Mouse (Mus musculus): ENCODE measurements at regions not wholly inside any gene's neighbourhood (a gene's known extent, or its start where the extent isn't known, plus 50 kb on each side); places are given as distances from the start of the nearest gene placed in this dataset.

GRCm38 (mm10) chr2:115293020-115293419 lies 288.5 kb upstream of the BC052040 start:
- Histone ChIP-seq H3K4me1 (ENCODE audit: control insufficient read depth, insufficient read depth, low read length) (no peaks in the 10 kb centered on the region), H3K27ac (ENCODE audit: insufficient read depth, low read depth, low read length) (no peak overlapping the region), H3K4me3 (ENCODE audit: insufficient read depth, low read depth, low read length) (no peak overlapping the region)
- TF ChIP-seq CTCF (IDR thresholded peaks at IDR 0.05; ENCODE audit: insufficient read depth, low read depth, low read length) (no peak), POLR2A (IDR thresholded peaks at IDR 0.05; ENCODE audit: insufficient read depth, low read depth, low read length) (no peak)
- WGBS = 95% methylated on average over 2 of the region's 2 CpGs

- no peaks in the 10 kb centered on the region for H3K4me1 ChIP-seq (ENCODE audit: control insufficient read depth, insufficient read depth, low read length)
- H3K4me3 ChIP-seq (ENCODE audit: insufficient read depth, low read depth, low read length) = no peak overlapping the region
- 96% methylated on average over 6 of the region's 6 CpGs for WGBS
- no peak overlapping the region for H3K27ac ChIP-seq (ENCODE audit: insufficient read depth, low read depth, low read length)
- no peak for TF ChIP-seq POLR2A (IDR thresholded peaks at IDR 0.05; ENCODE audit: insufficient read depth, low read depth, low read length)
- no peak for TF ChIP-seq CTCF (IDR thresholded peaks at IDR 0.05; ENCODE audit: insufficient read depth, low read depth, low read length)
Observed at GRCm38 (mm10) chr2:115297463-115297862, 284.1 kb upstream of the BC052040 start.

DNA sequence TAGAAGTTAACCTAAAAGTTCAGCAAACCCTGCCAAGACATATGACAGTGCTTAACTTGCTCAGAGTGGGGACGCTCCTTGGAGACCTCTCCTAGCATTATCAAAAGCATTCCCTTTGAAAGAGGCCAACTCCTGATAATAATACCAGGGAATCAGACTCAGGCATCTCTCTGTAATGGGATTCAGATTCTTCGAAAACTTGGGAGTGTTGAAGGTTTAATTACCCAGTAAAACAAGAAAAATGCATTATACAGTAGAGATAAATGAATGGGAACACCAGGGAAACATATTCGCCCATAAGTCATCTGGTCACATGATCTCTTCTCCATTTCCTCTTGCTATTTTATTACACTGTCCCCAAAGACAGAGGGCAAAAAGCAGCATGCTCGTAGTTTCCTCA lies 274.3 kb upstream of the BC052040 start:
- Histone ChIP-seq H3K4me1 (ENCODE audit: control insufficient read depth, insufficient read depth, low read length) (no peaks in the 10 kb centered on the region), H3K4me3 (ENCODE audit: insufficient read depth, low read depth, low read length) (no peak overlapping the region), H3K27ac (ENCODE audit: insufficient read depth, low read depth, low read length) (no peak overlapping the region)
- TF ChIP-seq POLR2A (IDR thresholded peaks at IDR 0.05; ENCODE audit: insufficient read depth, low read depth, low read length) (no peak), CTCF (IDR thresholded peaks at IDR 0.05; ENCODE audit: insufficient read depth, low read depth, low read length) (no peak)
- WGBS = 76% methylated on average over 4 of the region's 4 CpGs

DNA sequence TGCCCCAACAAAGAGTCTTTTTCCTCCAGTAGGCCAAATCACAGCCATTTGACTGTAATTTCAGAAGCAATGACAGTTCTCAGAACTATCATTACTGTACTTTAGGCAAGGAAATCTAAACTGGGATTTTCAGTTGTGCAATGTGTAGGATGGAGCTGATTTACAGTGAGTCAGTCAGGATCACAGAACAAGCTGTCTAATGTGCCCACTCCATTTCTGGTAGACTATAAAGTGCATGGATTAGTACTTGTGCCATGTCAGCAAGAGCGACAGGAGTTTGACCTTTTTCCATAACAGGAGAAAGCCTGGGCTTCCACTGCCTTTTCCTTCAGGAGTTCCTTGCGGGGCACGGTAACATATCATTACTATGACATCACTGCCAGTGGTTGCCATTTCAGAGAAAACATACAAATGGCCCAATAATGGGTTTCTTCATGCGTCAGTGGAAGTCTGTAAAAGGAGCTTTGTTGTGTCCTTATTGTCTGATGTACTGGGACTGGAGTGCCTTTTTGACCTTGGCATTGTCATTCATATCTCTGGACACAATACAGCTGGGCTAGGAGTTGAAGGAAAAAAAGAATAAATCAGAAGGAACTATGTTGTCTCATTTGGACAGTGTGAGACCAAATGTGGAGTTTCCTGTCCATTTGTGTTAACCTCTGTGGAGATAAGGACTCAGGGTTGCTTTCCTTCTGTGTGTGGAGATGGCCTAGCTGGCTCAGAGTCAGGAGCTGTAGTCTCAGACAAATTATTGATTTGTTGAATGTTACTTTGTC lies 271.5 kb upstream of the BC052040 start:
- 57% methylated on average over 4 of the region's 4 CpGs for WGBS
- TF ChIP-seq POLR2A (IDR thresholded peaks at IDR 0.05; ENCODE audit: insufficient read depth, low read depth, low read length) = no peak
- no peak for TF ChIP-seq CTCF (IDR thresholded peaks at IDR 0.05; ENCODE audit: insufficient read depth, low read depth, low read length)
- Histone ChIP-seq H3K4me3 (ENCODE audit: insufficient read depth, low read depth, low read length) (no peak overlapping the region), H3K27ac (ENCODE audit: insufficient read depth, low read depth, low read length) (no peak overlapping the region), H3K4me1 (ENCODE audit: control insufficient read depth, insufficient read depth, low read length) (no peaks in the 10 kb centered on the region)

- 94% methylated on average over 3 of the region's 3 CpGs for WGBS
- no peak overlapping the region for H3K27ac ChIP-seq (ENCODE audit: insufficient read depth, low read depth, low read length)
- no peaks in the 10 kb centered on the region for H3K4me1 ChIP-seq (ENCODE audit: control insufficient read depth, insufficient read depth, low read length)
- TF ChIP-seq POLR2A (IDR thresholded peaks at IDR 0.05; ENCODE audit: insufficient read depth, low read depth, low read length) = no peak
- no peak overlapping the region for H3K4me3 ChIP-seq (ENCODE audit: insufficient read depth, low read depth, low read length)
Observed at GRCm38 (mm10) chr2:115318551-115318950, 263.0 kb upstream of the BC052040 start.

- WGBS = 51% methylated on average over 5 of the region's 5 CpGs
- Histone ChIP-seq H3K27ac (ENCODE audit: insufficient read depth, low read depth, low read length) (no peak overlapping the region), H3K4me1 (ENCODE audit: control insufficient read depth, insufficient read depth, low read length) (no peaks in the 10 kb centered on the region), H3K4me3 (ENCODE audit: insufficient read depth, low read depth, low read length) (no peak overlapping the region)
- no peak for TF ChIP-seq CTCF (IDR thresholded peaks at IDR 0.05; ENCODE audit: insufficient read depth, low read depth, low read length)
Observed at GRCm38 (mm10) chr2:115322582-115322981, 258.9 kb upstream of the BC052040 start.

- Histone ChIP-seq H3K4me1 (ENCODE audit: control insufficient read depth, insufficient read depth, low read length) (no peaks in the 10 kb centered on the region), H3K27ac (ENCODE audit: insufficient read depth, low read depth, low read length) (no peak overlapping the region), H3K4me3 (ENCODE audit: insufficient read depth, low read depth, low read length) (no peak overlapping the region)
- WGBS = 87% methylated on average over 2 of the region's 2 CpGs
- TF ChIP-seq CTCF (IDR thresholded peaks at IDR 0.05; ENCODE audit: insufficient read depth, low read depth, low read length) (no peak), POLR2A (IDR thresholded peaks at IDR 0.05; ENCODE audit: insufficient read depth, low read depth, low read length) (no peak)
Observed at GRCm38 (mm10) chr2:115326526-115326925, 255.0 kb upstream of the BC052040 start.

GRCm38 (mm10) chr2:115338178-115338577 lies 243.3 kb upstream of the BC052040 start:
- Histone ChIP-seq H3K4me3 (ENCODE audit: insufficient read depth, low read depth, low read length) (no peak overlapping the region), H3K27ac (ENCODE audit: insufficient read depth, low read depth, low read length) (peak overlapping the region; percentile 20; the same call in 1 of the 2 replicates), H3K4me1 (ENCODE audit: control insufficient read depth, insufficient read depth, low read length) (no peaks in the 10 kb centered on the region)
- WGBS = 35% methylated on average over 7 of the region's 7 CpGs
- TF ChIP-seq CTCF (IDR thresholded peaks at IDR 0.05; ENCODE audit: insufficient read depth, low read depth, low read length) (no peak), POLR2A (IDR thresholded peaks at IDR 0.05; ENCODE audit: insufficient read depth, low read depth, low read length) (no peak)

- H3K4me3 ChIP-seq (ENCODE audit: insufficient read depth, low read depth, low read length) = no peak overlapping the region
- TF ChIP-seq CTCF (IDR thresholded peaks at IDR 0.05; ENCODE audit: insufficient read depth, low read depth, low read length) (no peak), POLR2A (IDR thresholded peaks at IDR 0.05; ENCODE audit: insufficient read depth, low read depth, low read length) (no peak)
- WGBS = 19% methylated on average over 4 of the region's 4 CpGs
- no peak overlapping the region for H3K27ac ChIP-seq (ENCODE audit: insufficient read depth, low read depth, low read length)
- H3K4me1 ChIP-seq (ENCODE audit: control insufficient read depth, insufficient read depth, low read length) = no peaks in the 10 kb centered on the region
Observed at GRCm38 (mm10) chr2:115339034-115339433, 242.5 kb upstream of the BC052040 start.
